ENCODE assay signal across 25 mouse cellular contexts in genomic region chr15:44897572-44897971, GRCm38 (mm10).
DNase-seq lines count a peak whose midpoint lies in the region; ATAC-seq and TF ChIP-seq lines count a peak whose summit lies in the region.
"Had no signal": no experiment of that assay in that cellular context is flagged by ENCODE, and none has a peak within 500 bp of the region (broad histone marks: within the 10 kb centered on the region; RNA-seq: fewer than 3 reads in every experiment).

No protein-coding gene starts in this region.

- H3K9me3 ChIP-seq in forebrain, embryonic 15.5 days = no peaks in the 10 kb centered on the region
- H3K9me3 ChIP-seq in forebrain, embryonic 14.5 days (replicated peaks; ENCODE audit: control insufficient read depth, low read length) = no peaks in the 10 kb centered on the region
- H3K9me3 ChIP-seq: embryonic facial prominence, embryonic 13.5 days; embryonic facial prominence, embryonic 15.5 days; forebrain, embryonic 13.5 days; G1E had no signal

- DNase-seq in forebrain, embryonic 14.5 days (ENCODE audit: low spot score) = no peak
- DNase-seq in left cerebral cortex, adult 2 months (ENCODE audit: extremely low spot score in 1 of 2, low spot score in 2 of 2) = no peak
- no peak for DNase-seq in left cerebral cortex, postnatal 4 days
- DNase-seq: adrenal gland, adult 8-10 months; adrenal gland, postnatal 14 days; adrenal gland, postnatal 36 days; B cell, adult 2 months; cerebellum, adult 11 months; cerebellum, adult 18-20 months; cerebellum, adult 8-10 months; cerebellum, adult 9-11 months; cerebellum, postnatal 14 days; cerebellum, postnatal 36 days; embryo, embryonic 11 days; forebrain, postnatal 0 days had no signal

- H3K4me1 ChIP-seq in forebrain, embryonic 15.5 days = no peaks in the 10 kb centered on the region
- no peaks in the 10 kb centered on the region for H3K4me1 ChIP-seq in forebrain, embryonic 14.5 days (ENCODE audit: control insufficient read depth, insufficient read depth, low read length)
- H3K4me1 ChIP-seq: embryonic facial prominence, embryonic 13.5 days; embryonic facial prominence, embryonic 15.5 days; forebrain, embryonic 13.5 days had no signal

- no peak overlapping the region for H3K9ac ChIP-seq in forebrain, embryonic 15.5 days (replicated peaks)
- H3K9ac ChIP-seq in forebrain, embryonic 14.5 days (ENCODE audit: low read length) = no peak overlapping the region
- H3K9ac ChIP-seq: embryonic facial prominence, embryonic 13.5 days; embryonic facial prominence, embryonic 15.5 days; forebrain, embryonic 13.5 days; forebrain, postnatal 0 days had no signal

- ATAC-seq in forebrain, embryonic 15.5 days (replicated peaks) = no peak
- ATAC-seq in forebrain, embryonic 14.5 days = no peak
- no peak for ATAC-seq in megakaryocyte, adult 5-6 weeks (ENCODE audit: poor library complexity, severe bottlenecking)
- ATAC-seq: activated CD4-positive, CD25-positive, alpha-beta regulatory T cell, adult 4 months; CD4-positive, CD25-positive, alpha-beta regulatory T cell, adult 4 months; forebrain, embryonic 13.5 days; Patski had no signal

- H3K4me2 ChIP-seq in forebrain, embryonic 15.5 days (replicated peaks) = no peak overlapping the region
- H3K4me2 ChIP-seq in forebrain, embryonic 14.5 days (ENCODE audit: low read length) = no peak overlapping the region
- H3K4me2 ChIP-seq: embryonic facial prominence, embryonic 13.5 days; embryonic facial prominence, embryonic 15.5 days; forebrain, embryonic 13.5 days had no signal

- 0 out of 2 replicates have a peak overlapping the region, but pooled peaks have one; percentile 19 for H3K27ac ChIP-seq in forebrain, embryonic 15.5 days (replicated peaks)
- no peak overlapping the region for H3K27ac ChIP-seq in forebrain, embryonic 14.5 days (ENCODE audit: low read depth, low read length)
- H3K27ac ChIP-seq in left cerebral cortex, adult 2 months = peak overlapping the region; percentile 77
- H3K27ac ChIP-seq: embryonic facial prominence, embryonic 13.5 days; embryonic facial prominence, embryonic 15.5 days; forebrain, embryonic 13.5 days had no signal

- no peak overlapping the region for H3K4me3 ChIP-seq in forebrain, embryonic 15.5 days
- no peak overlapping the region for H3K4me3 ChIP-seq in forebrain, embryonic 14.5 days (ENCODE audit: low read depth, low read length)
- H3K4me3 ChIP-seq in left cerebral cortex, adult 2 months = no peak overlapping the region
- H3K4me3 ChIP-seq: embryonic facial prominence, embryonic 13.5 days; embryonic facial prominence, embryonic 15.5 days; forebrain, embryonic 13.5 days had no signal

- H3K27me3 ChIP-seq in forebrain, embryonic 15.5 days = no peaks in the 10 kb centered on the region
- H3K27me3 ChIP-seq in forebrain, embryonic 14.5 days (replicated peaks; ENCODE audit: control insufficient read depth, insufficient read depth, low read length) = no peaks in the 10 kb centered on the region
- H3K27me3 ChIP-seq: CH12.LX; embryonic facial prominence, embryonic 13.5 days; embryonic facial prominence, embryonic 15.5 days; forebrain, embryonic 13.5 days; Patski had no signal

- no peaks in the 10 kb centered on the region for H3K36me3 ChIP-seq in forebrain, embryonic 15.5 days
- no peaks in the 10 kb centered on the region for H3K36me3 ChIP-seq in forebrain, embryonic 14.5 days (ENCODE audit: control insufficient read depth, insufficient read depth, low read length)
- H3K36me3 ChIP-seq: embryonic facial prominence, embryonic 13.5 days; embryonic facial prominence, embryonic 15.5 days; G1E had no signal

- intact Hi-C loops in left cerebral cortex, adult 2 months (cut with DNase I) = loop anchor here (5.0 kb wide), 3 partner anchors 40 to 220 kb away; no protein-coding TSS in a partner anchor
- intact Hi-C loops in left cerebral cortex, postnatal 4 days (cut with DNase I) = no loop called here

- TF ChIP-seq CTCF in left cerebral cortex, adult 2 months (IDR thresholded peaks at IDR 0.05) = no peak

- 84% methylated on average over 1 of the region's 1 CpGs for WGBS in forebrain, embryonic 15.5 days
- WGBS in forebrain, embryonic 14.5 days = 84% methylated on average over 1 of the region's 1 CpGs
